Mouse (Mus musculus): ENCODE data around the gene Rgn. TPM values are rescaled to one million over a fixed set of nuclear protein-coding genes. Genes with fewer than 3 reads are reported as not detected.

Gene Rgn
- polyA plus RNA-seq (2015; fragmentation: Nextera tagmentation; extraction: Ambion mirVana), result 8.3 and 9.7 TPM in 2 replicates

DNA sequence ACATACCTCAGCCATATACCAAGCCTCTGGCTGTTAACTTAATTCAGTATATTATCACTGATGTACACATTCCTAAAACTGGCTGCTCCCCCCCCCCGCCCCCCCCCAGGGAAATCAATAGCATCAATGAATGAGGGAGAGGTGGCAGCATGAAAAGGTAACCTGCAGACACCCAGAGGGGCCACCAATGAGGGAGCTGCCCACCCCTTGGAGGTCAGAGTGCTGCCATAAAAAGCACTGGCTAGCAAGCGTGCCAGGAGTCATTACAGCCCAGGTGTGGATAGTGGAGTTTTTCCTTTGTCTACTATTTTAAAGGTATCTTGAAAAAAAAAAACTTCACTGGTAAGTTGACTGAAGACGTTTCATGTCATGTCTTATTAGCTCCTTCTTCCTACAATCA is at the start of gene Rgn:
Rgn (plus strand) TSS at position 256 of the 400 bp plus-strand sequence.
- H3K9ac ChIP-seq, result no peak within 1 kb of the TSS
- peak within 1 kb of the TSS; percentile 58 for H3K4me2 ChIP-seq
- no peak for ATAC-seq (replicated peaks; ENCODE audit: low FRiP score)
- H3K27me3 ChIP-seq, result no peaks in the 10 kb centered on the region
- 67% methylated on average over 3 of the region's 3 CpGs for WGBS
- H3K9me3 ChIP-seq (replicated peaks), result no peaks in the 10 kb centered on the region
- peak within 1 kb of the TSS; percentile 39; the same call in 1 of the 2 replicates for H3K4me3 ChIP-seq (replicated peaks)
- H3K36me3 ChIP-seq, result no peaks in the 10 kb centered on the region
- H3K4me1 ChIP-seq, result no peaks in the 10 kb centered on the region
- H3K27ac ChIP-seq, result peak within 1 kb of the TSS; percentile 32; the same call in 1 of the 2 replicates

- no peak for ATAC-seq (replicated peaks; ENCODE audit: low FRiP score)
- Histone ChIP-seq H3K9me3 (replicated peaks) (no peaks in the 10 kb centered on the region), H3K36me3 (peaks cover 13% of the 10 kb centered on the region), H3K4me2 (no peak overlapping the region), H3K27me3 (no peaks in the 10 kb centered on the region), H3K27ac (no peak overlapping the region), H3K4me3 (replicated peaks) (no peak overlapping the region), H3K4me1 (no peaks in the 10 kb centered on the region), H3K9ac (no peak overlapping the region)
- WGBS, result 71% methylated on average over 7 of the region's 7 CpGs
Observed at GRCm38 (mm10) chrX:20520290-20520939, 29.2 kb upstream of the Rgn start.

GRCm38 (mm10) chrX:20521578-20521977 is 28.0 kb upstream of the Rgn start:
- no peaks in the 10 kb centered on the region for H3K9me3 ChIP-seq (replicated peaks)
- no peak overlapping the region for H3K27ac ChIP-seq
- H3K27me3 ChIP-seq, result no peaks in the 10 kb centered on the region
- no peaks in the 10 kb centered on the region for H3K4me1 ChIP-seq
- ATAC-seq (replicated peaks; ENCODE audit: low FRiP score), result no peak
- H3K36me3 ChIP-seq, result peaks cover 7% of the 10 kb centered on the region
- no peak overlapping the region for H3K4me3 ChIP-seq (replicated peaks)
- H3K4me2 ChIP-seq, result no peak overlapping the region
- no peak overlapping the region for H3K9ac ChIP-seq

DNA sequence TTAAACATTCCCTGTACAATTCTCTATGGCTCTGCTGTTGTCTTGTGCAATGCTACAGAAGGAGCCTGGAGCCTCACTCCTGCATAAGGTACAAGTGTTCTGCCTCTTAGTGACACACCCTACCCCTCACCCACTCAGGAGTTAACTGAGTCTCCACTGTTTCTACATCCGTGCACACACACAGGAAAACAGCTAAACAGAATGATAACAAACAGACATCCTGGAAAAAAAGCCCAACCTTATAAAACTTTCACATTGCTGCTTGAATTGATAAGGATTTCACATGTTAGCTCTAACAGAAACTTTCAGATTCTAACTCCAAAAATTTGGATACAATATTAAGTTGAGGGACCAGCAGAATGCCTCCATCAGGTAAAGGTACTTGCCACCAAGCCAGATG is 17.0 kb upstream of the Rgn start:
- H3K27ac ChIP-seq, result no peak overlapping the region
- no peaks in the 10 kb centered on the region for H3K36me3 ChIP-seq
- no peaks in the 10 kb centered on the region for H3K9me3 ChIP-seq (replicated peaks)
- WGBS, result 50% methylated on average over 1 of the region's 1 CpGs
- no peak overlapping the region for H3K9ac ChIP-seq
- H3K4me1 ChIP-seq, result no peaks in the 10 kb centered on the region
- no peak for ATAC-seq (replicated peaks; ENCODE audit: low FRiP score)
- no peak overlapping the region for H3K4me2 ChIP-seq
- no peak overlapping the region for H3K4me3 ChIP-seq (replicated peaks)
- no peaks in the 10 kb centered on the region for H3K27me3 ChIP-seq

- H3K9me3 ChIP-seq (replicated peaks), result no peaks in the 10 kb centered on the region
- 62% methylated on average over 3 of the region's 3 CpGs for WGBS
- H3K36me3 ChIP-seq, result no peaks in the 10 kb centered on the region
- peak; percentile 54; the same call in 1 of the 2 replicates for ATAC-seq (replicated peaks; ENCODE audit: low FRiP score)
- no peaks in the 10 kb centered on the region for H3K4me1 ChIP-seq
- H3K4me2 ChIP-seq, result no peak overlapping the region
- no peaks in the 10 kb centered on the region for H3K27me3 ChIP-seq
- H3K27ac ChIP-seq, result no peak overlapping the region
- no peak overlapping the region for H3K9ac ChIP-seq
- no peak overlapping the region for H3K4me3 ChIP-seq (replicated peaks)
Observed at GRCm38 (mm10) chrX:20543867-20544266, 5.7 kb upstream of the Rgn start.

DNA sequence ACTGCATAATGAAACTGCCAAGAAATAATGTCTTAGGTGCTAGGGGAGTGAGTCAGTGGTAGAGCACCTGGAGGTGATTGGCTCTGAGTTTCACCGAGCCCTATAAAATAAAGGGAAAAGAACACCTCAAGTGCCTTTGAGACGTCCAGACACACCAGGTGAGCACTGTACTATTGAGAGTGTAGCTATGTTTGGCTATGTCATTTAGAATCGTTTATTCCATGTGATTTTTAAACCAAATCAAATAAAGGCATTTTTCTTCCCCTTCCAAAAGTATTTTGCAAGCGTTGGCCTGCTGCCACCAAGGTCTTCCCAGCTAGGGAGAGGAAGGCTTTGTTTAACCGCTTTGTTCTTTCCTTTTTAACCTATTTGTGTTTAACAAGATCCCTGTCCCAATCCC is 2.0 kb upstream of the Rgn start:
- no peak overlapping the region for H3K9ac ChIP-seq
- H3K9me3 ChIP-seq (replicated peaks), result no peaks in the 10 kb centered on the region
- peak overlapping the region; percentile 67; the same call in 1 of the 2 replicates for H3K27ac ChIP-seq
- 58% methylated on average over 5 of the region's 5 CpGs for WGBS
- no peaks in the 10 kb centered on the region for H3K27me3 ChIP-seq
- peak overlapping the region; percentile 39 for H3K4me3 ChIP-seq (replicated peaks)
- H3K36me3 ChIP-seq, result no peaks in the 10 kb centered on the region
- ATAC-seq (replicated peaks; ENCODE audit: low FRiP score), result no peak
- peak overlapping the region; percentile 58 for H3K4me2 ChIP-seq
- H3K4me1 ChIP-seq, result no peaks in the 10 kb centered on the region

DNA sequence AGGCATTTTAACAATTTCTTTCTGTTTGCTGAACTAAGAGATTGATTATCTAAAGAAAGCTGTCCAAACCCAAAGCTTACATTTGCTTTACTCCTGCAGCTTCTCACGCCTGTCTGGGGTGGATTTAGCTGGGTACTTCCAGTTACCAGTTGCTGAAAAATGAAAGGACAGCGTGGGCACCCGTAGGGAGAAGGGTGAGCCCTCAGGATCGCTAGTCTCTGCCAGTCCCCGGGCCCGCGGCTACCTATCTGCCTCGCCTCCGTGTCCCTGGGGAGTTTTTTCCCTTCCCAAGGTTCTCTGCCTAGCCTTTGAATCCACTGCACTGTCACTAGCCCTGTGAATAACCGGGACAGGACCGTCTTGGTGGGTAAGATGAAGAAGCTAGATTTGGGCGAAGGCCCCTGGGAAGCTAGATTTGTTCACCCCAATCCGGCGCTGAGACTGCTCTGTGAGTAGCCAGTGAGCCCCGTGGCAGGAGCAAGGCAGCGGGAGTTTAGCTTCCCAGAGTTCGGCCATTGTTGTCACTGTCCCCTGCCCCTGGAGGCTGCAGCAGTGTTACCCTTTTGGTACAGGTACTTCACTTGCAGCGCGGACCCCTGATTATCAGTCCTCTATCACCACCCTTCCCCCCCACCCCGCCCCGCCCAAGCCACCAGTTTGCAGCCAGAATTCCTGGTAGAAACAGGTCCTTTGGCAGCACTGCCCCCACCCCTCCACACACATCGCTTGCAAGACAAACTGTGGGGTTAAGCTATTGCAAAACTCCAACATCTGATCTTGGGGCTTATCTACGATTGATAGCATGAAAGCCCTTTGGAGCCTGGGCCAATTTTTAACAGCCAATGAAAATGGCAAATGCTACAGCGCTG is 1.3 kb upstream of the Rgn start:
- Histone ChIP-seq H3K9ac (no peak overlapping the region; the same call in 1 of the 2 replicates), H3K4me1 (no peaks in the 10 kb centered on the region), H3K27me3 (no peaks in the 10 kb centered on the region), H3K36me3 (no peaks in the 10 kb centered on the region), H3K27ac (peak overlapping the region; percentile 67), H3K9me3 (replicated peaks) (no peaks in the 10 kb centered on the region), H3K4me3 (replicated peaks) (peak overlapping the region; percentile 39), H3K4me2 (peak overlapping the region; percentile 58)
- ATAC-seq (replicated peaks; ENCODE audit: low FRiP score), result peak; percentile 66
- WGBS, result 21% methylated on average over 24 of the region's 24 CpGs

- 36% methylated on average over 1 of the region's 1 CpGs for WGBS
- H3K9me3 ChIP-seq (replicated peaks), result no peaks in the 10 kb centered on the region
- H3K27ac ChIP-seq, result peak overlapping the region; percentile 32; the same call in 1 of the 2 replicates
- peak overlapping the region; percentile 58 for H3K4me2 ChIP-seq
- H3K9ac ChIP-seq, result no peak overlapping the region
- H3K4me1 ChIP-seq, result no peaks in the 10 kb centered on the region
- H3K27me3 ChIP-seq, result no peaks in the 10 kb centered on the region
- H3K36me3 ChIP-seq, result no peaks in the 10 kb centered on the region
- ATAC-seq (replicated peaks; ENCODE audit: low FRiP score), result peak; percentile 71; the same call in 1 of the 2 replicates
- peak overlapping the region; percentile 39; the same call in 1 of the 2 replicates for H3K4me3 ChIP-seq (replicated peaks)
Observed at GRCm38 (mm10) chrX:20548880-20549440, 627 bp upstream of the Rgn start.

DNA sequence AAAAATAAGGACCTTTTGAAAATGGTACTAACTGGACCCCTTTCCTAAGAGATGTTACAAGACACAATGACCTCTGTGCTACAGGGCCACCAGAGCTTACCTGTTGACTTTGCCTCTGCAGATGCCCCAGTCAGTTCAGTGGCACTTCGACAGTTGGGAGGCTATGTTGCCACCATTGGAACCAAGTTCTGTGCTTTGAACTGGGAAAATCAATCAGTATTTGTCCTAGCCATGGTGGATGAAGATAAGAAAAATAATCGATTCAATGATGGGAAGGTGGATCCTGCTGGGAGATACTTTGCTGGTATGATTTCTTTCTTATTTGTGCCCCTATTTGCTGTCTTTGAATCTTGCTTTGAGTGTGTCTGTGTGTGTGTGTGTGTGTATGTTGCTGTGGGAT is 2.6 kb downstream of the Rgn start:
- H3K9ac ChIP-seq, result no peak overlapping the region
- no peaks in the 10 kb centered on the region for H3K4me1 ChIP-seq
- H3K36me3 ChIP-seq, result no peaks in the 10 kb centered on the region
- H3K27ac ChIP-seq, result no peak overlapping the region
- no peaks in the 10 kb centered on the region for H3K27me3 ChIP-seq
- no peak for ATAC-seq (replicated peaks; ENCODE audit: low FRiP score)
- no peak overlapping the region for H3K4me3 ChIP-seq (replicated peaks)
- 86% methylated on average over 2 of the region's 2 CpGs for WGBS
- H3K9me3 ChIP-seq (replicated peaks), result no peaks in the 10 kb centered on the region
- H3K4me2 ChIP-seq, result no peak overlapping the region

DNA sequence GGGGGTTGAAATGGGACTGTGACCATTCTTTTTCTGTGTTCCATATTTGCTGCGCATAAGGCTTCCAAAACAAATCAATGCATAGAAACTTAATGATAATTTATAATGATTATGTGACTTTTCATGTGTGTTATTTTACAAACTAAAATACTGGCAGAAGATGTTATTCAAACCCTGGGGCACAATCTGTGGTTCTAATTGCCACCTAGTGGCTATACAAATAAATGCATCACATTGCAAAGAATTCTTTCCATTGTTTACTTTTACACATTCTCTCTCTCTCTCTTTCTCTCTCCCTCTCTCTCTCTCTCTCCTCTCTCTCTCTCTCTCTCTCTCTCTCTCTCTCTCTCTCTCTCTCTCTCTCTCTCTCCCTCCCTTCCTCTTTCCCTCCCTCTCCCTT is 12.3 kb downstream of the Rgn start:
- no peak for ATAC-seq (replicated peaks; ENCODE audit: low FRiP score)
- Histone ChIP-seq H3K4me3 (replicated peaks) (no peak overlapping the region), H3K36me3 (no peaks in the 10 kb centered on the region), H3K9ac (no peak overlapping the region), H3K4me2 (no peak overlapping the region), H3K9me3 (replicated peaks) (no peaks in the 10 kb centered on the region), H3K27me3 (no peaks in the 10 kb centered on the region), H3K4me1 (no peaks in the 10 kb centered on the region), H3K27ac (no peak overlapping the region)
- 28% methylated on average over 1 of the region's 1 CpGs for WGBS

- H3K4me3 ChIP-seq (replicated peaks), result no peak overlapping the region
- H3K9ac ChIP-seq, result no peak overlapping the region
- no peak overlapping the region for H3K27ac ChIP-seq
- 76% methylated on average over 4 of the region's 4 CpGs for WGBS
- H3K36me3 ChIP-seq, result no peaks in the 10 kb centered on the region
- no peaks in the 10 kb centered on the region for H3K4me1 ChIP-seq
- no peak for ATAC-seq (replicated peaks; ENCODE audit: low FRiP score)
- H3K4me2 ChIP-seq, result no peak overlapping the region
- H3K9me3 ChIP-seq (replicated peaks), result no peaks in the 10 kb centered on the region
- H3K27me3 ChIP-seq, result no peaks in the 10 kb centered on the region
Observed at GRCm38 (mm10) chrX:20563941-20564340, 14.4 kb downstream of the Rgn start.

DNA sequence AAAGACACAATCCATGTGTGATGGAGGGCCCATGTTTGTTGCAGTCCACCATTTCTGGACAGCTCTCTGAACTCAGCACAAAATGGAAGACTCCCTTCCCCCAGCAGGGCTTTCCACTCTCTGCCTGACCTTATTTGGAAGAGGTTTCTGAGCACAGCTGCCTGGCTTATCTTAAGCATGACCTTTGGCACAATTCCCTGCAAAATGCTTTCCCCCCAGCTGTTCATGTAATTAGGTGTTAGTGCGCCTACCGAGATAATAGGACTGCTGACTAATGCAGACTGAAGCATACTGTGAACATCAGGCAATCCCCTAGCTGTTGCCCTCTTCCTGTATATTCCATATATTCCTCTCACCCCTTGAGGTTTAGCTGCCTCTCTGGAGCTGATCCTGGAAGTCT is 21.4 kb downstream of the Rgn start:
- no peaks in the 10 kb centered on the region for H3K27me3 ChIP-seq
- no peak overlapping the region for H3K4me2 ChIP-seq
- no peaks in the 10 kb centered on the region for H3K4me1 ChIP-seq
- ATAC-seq (replicated peaks; ENCODE audit: low FRiP score), result no peak
- H3K27ac ChIP-seq, result no peak overlapping the region
- WGBS, result 55% methylated on average over 2 of the region's 2 CpGs
- H3K4me3 ChIP-seq (replicated peaks), result no peak overlapping the region
- H3K9me3 ChIP-seq (replicated peaks), result no peaks in the 10 kb centered on the region
- no peaks in the 10 kb centered on the region for H3K36me3 ChIP-seq
- H3K9ac ChIP-seq, result no peak overlapping the region

All from kidney, embryonic 15.5 days (tissue).